Mouse (Mus musculus) B cell, adult 2 months (primary cell): Measurements from ENCODE around the gene F11.

ENCODE experiments used
- DNase-seq, 2 experiments: peaks; one replicate each; pipeline ENCODE4 v3.0.0; 2022

The F11 gene

GRCm38 (mm10) chr8:45239363-45239762 lies 22.5 kb downstream of the F11 start:
- DNase-seq: no peak

- no peak for DNase-seq
These were observed 23.5 kb downstream of the F11 start for GRCm38 (mm10) chr8:45238282-45238681.

- DNase-seq: no peak
These were observed 25.5 kb downstream of the F11 start for GRCm38 (mm10) chr8:45236164-45236912.

- no peak for DNase-seq
These were observed 26.6 kb downstream of the F11 start for GRCm38 (mm10) chr8:45235228-45235627.

- DNase-seq: no peak
These were observed 28.6 kb downstream of the F11 start for GRCm38 (mm10) chr8:45233256-45233655.

- DNase-seq: no peak
These were observed 59.4 kb downstream of the F11 start for GRCm38 (mm10) chr8:45202476-45202875.

GRCm38 (mm10) chr8:45201605-45202004 lies 60.2 kb downstream of the F11 start:
- no peak for DNase-seq

- DNase-seq: no peak
These were observed 64.5 kb downstream of the F11 start for GRCm38 (mm10) chr8:45197294-45197693.

GRCm38 (mm10) chr8:45195954-45196526 lies 65.8 kb downstream of the F11 start:
- no peak for DNase-seq
